ENCODE assay signal across 35 mouse cellular contexts in genomic region chr10:117539532-117539931, GRCm38 (mm10).
"Had no signal": no experiment of that assay in that cellular context is flagged by ENCODE, and none has a peak within 500 bp of the region (broad histone marks: within the 10 kb centered on the region; RNA-seq: fewer than 3 reads in every experiment).

No protein-coding gene starts in this region.

- H3K36me3 ChIP-seq: heart, embryonic 10.5 days; heart, embryonic 12.5 days; heart, embryonic 13.5 days; heart, embryonic 15.5 days; hindbrain, embryonic 10.5 days; hindbrain, embryonic 12.5 days; hindbrain, embryonic 13.5 days; hindbrain, embryonic 15.5 days; intestine, embryonic 15.5 days; kidney, embryonic 15.5 days had no signal

- H3K9ac ChIP-seq: heart, embryonic 12.5 days; heart, embryonic 13.5 days; heart, embryonic 15.5 days; hindbrain, embryonic 12.5 days; hindbrain, embryonic 13.5 days; hindbrain, embryonic 14.5 days; hindbrain, embryonic 15.5 days; intestine, embryonic 15.5 days; kidney, embryonic 15.5 days had no signal

- H3K4me1 ChIP-seq: heart, embryonic 10.5 days; heart, embryonic 12.5 days; heart, embryonic 13.5 days; heart, embryonic 15.5 days; hindbrain, embryonic 12.5 days; hindbrain, embryonic 15.5 days; intestine, embryonic 15.5 days had no signal

- H3K9me3 ChIP-seq: heart, embryonic 10.5 days; heart, embryonic 13.5 days; heart, embryonic 15.5 days; hindbrain, embryonic 10.5 days; hindbrain, embryonic 12.5 days; hindbrain, embryonic 13.5 days; hindbrain, embryonic 15.5 days; intestine, embryonic 15.5 days; kidney, embryonic 15.5 days had no signal

- H3K27ac ChIP-seq: heart, embryonic 10.5 days; heart, embryonic 13.5 days; heart, embryonic 15.5 days; hindbrain, embryonic 10.5 days; hindbrain, embryonic 12.5 days; hindbrain, embryonic 13.5 days; hindbrain, embryonic 14.5 days; hindbrain, embryonic 15.5 days; hindbrain, postnatal 0 days; intestine, embryonic 15.5 days; kidney, embryonic 15.5 days; kidney, postnatal 0 days; layer of hippocampus, adult 2 months had no signal

- H3K4me3 ChIP-seq: heart, embryonic 10.5 days; heart, embryonic 12.5 days; heart, embryonic 13.5 days; heart, embryonic 15.5 days; hindbrain, embryonic 10.5 days; hindbrain, embryonic 12.5 days; hindbrain, embryonic 13.5 days; hindbrain, embryonic 15.5 days; intestine, embryonic 15.5 days; kidney, embryonic 15.5 days; layer of hippocampus, adult 2 months had no signal

- DNase-seq: heart, postnatal 10 days; heart, postnatal 14 days; heart, postnatal 36 days; heart, postnatal 4 days; kidney, adult 11 months; kidney, adult 18-20 months; kidney, adult 2 months; kidney, adult 8-10 months; kidney, adult 9 months; kidney, postnatal 10 days; kidney, postnatal 14 days; kidney, postnatal 25 days; kidney, postnatal 36 days; kidney, postnatal 4 days; layer of hippocampus, adult 9-11 months; layer of hippocampus, postnatal 36 days had no signal

- ATAC-seq: hindbrain, embryonic 16.5 days; hindbrain, postnatal 0 days; inflammation-experienced regulatory T-cells, adult 6 months; intestine, embryonic 15.5 days; intestine, embryonic 16.5 days; intestine, postnatal 0 days had no signal

- H3K27me3 ChIP-seq: heart, embryonic 13.5 days; heart, embryonic 15.5 days; hindbrain, embryonic 12.5 days; hindbrain, embryonic 13.5 days; hindbrain, embryonic 15.5 days; intestine, embryonic 15.5 days; kidney, embryonic 15.5 days had no signal

- H3K4me2 ChIP-seq: heart, embryonic 11.5 days; heart, embryonic 12.5 days; heart, embryonic 13.5 days; heart, embryonic 15.5 days; hindbrain, embryonic 12.5 days; hindbrain, embryonic 13.5 days; hindbrain, embryonic 14.5 days; hindbrain, embryonic 15.5 days; intestine, embryonic 15.5 days; kidney, embryonic 15.5 days had no signal
